Mouse (Mus musculus): ENCODE results near the gene Alcam.

The Alcam gene

DNA sequence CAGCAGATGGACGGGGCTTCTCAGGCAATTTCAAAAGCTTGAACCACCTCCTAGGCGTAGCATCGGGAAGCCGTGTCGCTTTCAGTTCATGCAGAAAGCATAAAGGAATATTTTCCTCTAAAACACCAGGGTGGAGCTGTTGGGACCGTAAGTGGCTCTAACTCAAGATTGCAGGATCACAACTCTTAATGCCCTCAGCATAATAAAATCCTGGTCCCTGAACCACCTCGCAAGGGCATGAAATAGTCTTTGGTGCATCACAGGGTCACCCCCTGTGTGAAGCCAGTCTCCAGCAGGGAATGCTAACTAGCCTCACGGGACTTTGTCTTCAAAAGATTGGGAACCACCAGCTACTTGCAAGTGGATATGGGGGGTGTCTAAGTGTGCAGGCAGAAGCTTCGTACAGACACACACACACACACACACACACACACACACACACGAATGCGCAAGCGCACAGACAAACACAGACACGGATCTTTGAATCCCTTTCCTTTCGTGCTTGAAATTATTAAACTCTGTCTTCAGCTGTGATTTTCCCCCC is at the start of gene Alcam:
Gene Alcam, minus strand, starts transcription at position 104 of the 544 bp plus-strand sequence.
- peak; percentile 75 to 77 for DNase-seq (ENCODE audit: low spot score in 2 of 2)

DNA sequence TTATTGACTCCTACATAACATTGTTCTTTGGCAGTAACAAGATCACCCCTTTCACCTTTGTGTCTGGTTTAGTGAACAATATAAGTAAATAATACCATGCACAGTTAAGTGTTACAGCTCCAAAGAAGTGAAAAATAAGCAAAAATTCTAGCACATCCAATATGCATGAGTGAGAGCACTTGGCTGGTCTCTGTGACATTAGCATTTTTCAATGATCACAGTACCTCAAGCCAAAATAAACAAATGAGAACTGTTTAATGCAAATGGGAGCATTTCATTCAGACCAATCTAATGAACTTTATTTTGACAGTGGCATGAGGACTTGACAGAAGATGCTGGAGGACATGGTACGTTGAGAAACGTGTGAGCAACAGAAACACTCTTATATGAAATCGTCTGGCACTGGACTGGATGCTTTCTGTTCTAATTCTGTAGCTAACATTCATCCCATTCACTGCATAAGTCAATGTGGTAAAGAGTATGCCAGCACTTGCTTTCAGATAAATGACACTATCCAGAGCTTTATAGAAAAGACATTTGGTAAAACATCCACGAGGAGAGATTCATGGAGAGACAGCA is 45.0 kb upstream of the Alcam start:
- DNase-seq (ENCODE audit: low spot score in 2 of 2), result no peak

DNA sequence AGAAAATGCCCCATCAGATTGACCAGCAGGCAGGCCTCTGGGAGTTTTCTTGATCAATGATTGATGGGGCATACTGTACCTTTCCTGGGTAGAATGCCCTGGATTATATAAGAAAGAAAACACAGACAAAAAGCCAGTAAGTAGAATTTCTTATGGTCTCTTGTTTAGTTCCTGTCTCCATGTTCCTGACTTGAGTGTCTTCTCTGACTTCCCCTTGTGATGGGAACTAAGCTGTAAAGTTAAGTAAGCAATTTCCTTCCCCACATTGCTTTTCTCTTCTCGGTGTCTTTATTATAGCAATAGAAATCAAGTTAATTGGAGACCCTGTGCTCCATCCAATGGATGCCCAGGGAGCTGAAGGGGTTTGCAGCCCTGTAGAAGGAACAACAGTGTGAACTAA is 36.7 kb upstream of the Alcam start:
- DNase-seq (ENCODE audit: low spot score in 2 of 2), result no peak

DNA sequence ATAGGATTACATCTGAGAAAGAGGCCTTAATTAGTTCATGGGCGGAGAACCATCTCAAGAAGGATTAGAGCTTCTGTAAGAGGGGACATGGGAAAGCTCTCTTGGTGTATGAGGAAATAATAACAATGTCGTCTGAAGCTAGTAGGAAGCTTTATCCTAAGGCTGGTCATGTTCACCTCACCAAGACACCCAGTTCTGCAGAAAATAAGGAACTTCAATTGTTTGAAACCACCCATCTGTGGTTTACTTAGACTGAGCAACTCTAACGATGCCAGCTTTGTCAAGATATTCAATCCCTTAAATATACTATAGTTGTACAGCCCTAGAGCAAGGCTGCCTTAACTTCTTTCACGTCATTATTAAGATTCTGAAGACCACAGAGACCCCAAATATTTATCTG is 20.4 kb upstream of the Alcam start:
- no peak for DNase-seq (ENCODE audit: low spot score in 2 of 2)

DNA sequence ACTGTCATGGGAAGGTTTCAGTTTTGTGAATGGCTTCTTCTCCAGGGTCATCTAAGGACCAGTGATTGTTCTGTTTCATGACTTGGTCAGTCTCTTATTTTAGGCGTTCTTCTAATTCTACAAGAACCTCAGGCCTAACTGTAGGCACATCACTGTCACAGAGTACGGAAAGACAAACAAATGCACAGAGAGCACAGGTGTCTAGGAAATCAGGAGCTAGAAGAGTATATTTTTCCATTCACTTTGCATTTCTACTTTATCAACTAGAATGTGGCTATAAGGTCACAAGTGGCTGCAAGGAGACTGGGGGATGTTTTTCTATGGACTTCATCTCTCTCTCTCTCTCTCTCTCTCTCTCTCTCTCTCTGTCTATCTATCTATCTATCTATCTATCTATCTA is 19.2 kb upstream of the Alcam start:
- no peak for DNase-seq (ENCODE audit: low spot score in 2 of 2)

DNA sequence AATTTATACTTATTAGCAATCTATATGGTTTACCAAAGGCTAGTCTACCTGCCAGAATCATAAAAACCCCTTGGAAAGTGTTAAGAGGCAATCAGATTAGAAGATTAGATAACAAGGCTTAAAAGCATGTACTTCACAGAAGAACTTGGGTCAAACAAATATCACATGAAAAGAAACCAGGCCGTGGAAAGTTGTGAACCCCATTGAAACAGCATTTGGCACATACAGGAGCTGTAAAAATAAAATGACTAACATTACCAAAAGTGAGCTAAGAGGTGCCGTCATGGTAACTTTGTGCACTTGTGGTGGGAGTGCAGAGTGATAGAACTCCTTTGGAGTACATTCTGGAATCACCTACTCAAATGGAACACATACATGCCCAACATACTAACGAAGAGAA is 18.8 kb upstream of the Alcam start:
- no peak for DNase-seq (ENCODE audit: low spot score in 2 of 2)

DNA sequence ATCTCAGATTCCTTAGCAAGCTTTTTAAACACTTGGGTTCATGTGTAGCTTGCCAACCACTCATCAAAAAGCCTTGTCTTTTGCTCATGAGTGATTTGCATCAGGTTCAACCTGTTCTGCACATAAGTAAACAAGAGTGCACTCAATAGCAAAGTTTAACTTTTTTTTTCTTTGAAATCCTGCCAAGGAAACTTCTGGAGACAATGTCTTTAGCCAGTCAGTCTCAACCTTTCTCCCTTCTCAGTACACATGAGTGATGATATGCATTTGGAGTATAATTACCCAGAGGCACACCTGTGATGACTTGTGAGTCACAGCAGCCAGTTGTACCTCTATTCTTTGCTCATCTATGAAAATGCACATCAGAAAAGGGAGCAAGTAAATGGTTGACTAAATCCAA is 18.2 kb upstream of the Alcam start:
- DNase-seq (ENCODE audit: low spot score in 2 of 2), result no peak

DNA sequence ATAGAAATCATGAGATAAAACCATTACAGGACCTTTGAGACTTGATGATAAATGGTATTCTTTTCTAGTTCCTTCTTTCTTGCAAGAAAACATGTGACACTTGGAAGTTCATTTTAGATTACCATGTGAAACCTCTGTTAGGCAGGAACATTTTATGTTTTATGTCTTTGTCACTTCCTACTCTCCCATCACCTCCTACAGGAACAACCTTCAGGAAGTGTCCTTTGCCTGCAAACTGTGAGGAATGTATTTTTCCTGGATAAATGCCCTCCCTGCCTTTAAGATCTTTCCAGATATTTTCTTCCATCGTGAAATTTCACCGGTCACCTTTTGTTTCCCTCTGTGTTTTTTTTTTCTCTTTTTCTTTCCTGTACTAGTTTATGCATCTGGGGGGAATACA is 17.0 kb upstream of the Alcam start:
- DNase-seq (ENCODE audit: low spot score in 2 of 2), result no peak

DNA sequence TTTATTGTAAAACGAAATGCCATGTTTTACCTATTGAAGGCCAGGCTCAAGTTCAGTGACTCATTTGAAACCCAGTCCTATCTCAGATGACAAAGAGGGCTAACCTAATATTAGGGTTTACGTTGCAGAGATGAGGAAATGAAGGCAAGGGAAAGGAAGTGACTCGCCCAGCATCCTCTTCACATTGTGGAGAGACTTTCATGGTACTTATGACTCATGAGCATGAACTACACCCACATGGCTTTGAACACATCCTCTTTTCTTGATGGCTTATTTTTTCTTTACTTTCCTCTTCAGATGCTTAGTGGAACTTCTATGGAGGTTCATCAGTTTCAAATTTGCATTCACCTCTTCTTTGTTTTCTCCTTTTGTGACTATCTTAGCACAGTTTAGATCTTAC is 16.4 kb upstream of the Alcam start:
- DNase-seq (ENCODE audit: low spot score in 2 of 2), result no peak

DNA sequence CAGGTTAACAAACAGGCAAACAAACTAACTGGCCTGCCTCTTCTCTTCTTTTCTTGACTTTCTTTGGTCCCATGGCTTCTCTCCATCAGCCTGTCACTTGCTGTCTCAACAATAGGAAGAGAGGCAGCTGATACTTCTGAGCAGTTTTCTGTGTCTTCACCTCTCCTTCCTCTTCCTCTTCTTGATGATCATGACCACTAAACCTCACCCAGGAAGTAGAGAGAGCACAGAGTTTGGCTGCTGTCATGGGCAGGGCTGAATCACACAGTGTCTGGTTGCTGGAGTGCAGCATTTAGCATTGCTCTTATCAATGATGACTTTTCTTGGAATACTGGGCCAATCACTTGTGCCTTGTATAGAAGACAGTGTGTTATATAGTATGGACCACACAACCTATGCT is 14.6 kb upstream of the Alcam start:
- no peak for DNase-seq (ENCODE audit: low spot score in 2 of 2)

DNA sequence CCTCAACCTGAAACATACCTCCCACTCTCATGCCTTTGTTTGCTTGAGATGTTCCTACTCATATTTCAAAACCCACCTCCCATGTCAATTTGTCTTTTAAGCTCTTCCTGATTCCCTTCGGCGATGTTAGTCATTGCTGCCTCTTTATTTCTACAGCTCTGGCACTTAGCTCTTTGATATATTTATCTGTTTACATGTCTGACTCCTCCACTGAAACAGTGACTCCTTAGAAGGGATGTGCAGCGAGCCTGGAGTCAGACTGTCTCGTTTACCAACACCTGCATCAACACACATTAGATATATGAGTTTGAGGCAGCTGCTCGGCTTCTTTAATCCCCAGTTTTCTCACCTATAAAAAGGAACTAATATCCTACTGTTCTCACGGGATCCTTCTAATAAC is 12.9 kb upstream of the Alcam start:
- no peak for DNase-seq (ENCODE audit: low spot score in 2 of 2)

DNA sequence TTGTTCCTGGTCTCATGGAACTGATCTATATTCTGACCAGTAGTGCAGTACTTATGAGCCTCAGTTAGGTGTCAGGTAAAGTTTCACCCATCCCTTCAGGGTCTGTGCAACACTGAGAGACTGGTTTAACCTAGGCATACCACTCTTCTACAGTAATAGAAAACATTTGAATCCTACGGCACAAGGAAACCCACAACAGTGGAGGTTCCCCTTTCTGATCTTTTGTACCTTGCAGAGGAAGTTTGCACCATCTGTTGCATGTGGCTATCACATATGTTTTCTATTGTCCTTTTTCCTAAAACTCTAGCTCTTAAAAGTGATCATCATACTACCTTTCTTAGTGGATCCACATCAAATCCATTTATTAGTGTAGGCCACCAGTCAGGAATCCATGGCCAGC is 10.7 kb upstream of the Alcam start:
- DNase-seq (ENCODE audit: low spot score in 2 of 2), result no peak

DNA sequence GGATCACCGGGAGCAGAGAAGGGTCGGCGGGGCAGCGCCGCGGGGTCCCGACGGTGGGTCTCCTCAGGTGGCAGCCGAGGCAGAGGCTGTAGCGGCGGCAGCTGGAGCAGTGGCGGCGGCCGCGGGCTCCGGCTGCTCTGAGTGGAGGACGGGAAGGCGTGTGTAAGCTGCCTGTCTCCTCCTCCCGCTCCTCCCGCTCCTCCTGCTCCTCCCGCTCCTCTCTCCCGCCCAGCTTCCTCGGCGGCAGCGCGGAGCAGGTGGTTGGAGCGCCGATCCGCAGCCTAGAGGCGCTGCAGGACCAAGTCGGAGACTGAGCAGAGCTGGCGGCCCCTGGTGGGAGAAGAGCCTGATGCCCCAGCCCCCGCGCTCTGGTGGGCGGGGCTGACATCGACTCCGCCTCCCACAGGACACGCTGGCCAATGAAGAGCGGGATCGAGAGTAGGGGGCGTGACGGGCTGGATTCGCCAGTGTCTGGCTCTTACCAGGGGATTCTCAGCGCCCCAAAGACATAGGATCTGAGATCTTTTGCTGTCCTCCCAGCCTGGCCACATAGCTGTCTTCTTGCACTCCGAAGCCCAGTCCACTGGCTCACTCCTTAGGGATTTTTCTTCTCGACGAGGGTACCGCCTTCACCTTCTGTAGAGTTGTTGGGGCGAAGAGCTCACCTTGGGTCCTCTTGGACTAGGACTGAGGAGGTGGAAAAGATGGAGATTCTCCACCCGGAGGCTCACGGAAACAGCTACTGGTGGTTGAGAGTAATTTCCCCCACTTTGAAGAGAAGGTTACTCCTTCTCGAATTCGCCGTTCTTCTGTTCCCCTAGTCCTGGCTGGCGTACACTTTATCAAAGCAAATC is 785 bp downstream of the Alcam start:
- DNase-seq (ENCODE audit: low spot score in 2 of 2), result peak; percentile 99

DNA sequence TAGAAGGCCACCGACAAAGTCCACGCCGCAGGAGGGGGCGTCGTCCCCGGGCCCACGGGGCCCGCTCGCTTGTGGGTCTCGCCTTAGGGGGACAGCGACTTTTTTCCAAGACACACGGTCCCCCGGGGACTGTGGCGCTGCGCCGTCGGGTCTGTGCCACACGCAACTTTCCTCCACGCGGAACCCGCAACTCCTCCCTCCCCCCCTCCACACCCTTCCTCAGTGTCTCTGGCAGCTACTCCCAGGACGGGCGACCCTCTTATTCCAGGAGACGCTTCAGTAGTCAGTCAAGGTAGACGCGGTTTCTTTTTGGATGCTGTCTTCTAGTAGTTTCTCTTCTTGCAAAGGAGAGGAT is 1.4 kb downstream of the Alcam start:
- peak in 1 of 2 experiments; percentile 46 for DNase-seq (ENCODE audit: low spot score in 2 of 2)

DNA sequence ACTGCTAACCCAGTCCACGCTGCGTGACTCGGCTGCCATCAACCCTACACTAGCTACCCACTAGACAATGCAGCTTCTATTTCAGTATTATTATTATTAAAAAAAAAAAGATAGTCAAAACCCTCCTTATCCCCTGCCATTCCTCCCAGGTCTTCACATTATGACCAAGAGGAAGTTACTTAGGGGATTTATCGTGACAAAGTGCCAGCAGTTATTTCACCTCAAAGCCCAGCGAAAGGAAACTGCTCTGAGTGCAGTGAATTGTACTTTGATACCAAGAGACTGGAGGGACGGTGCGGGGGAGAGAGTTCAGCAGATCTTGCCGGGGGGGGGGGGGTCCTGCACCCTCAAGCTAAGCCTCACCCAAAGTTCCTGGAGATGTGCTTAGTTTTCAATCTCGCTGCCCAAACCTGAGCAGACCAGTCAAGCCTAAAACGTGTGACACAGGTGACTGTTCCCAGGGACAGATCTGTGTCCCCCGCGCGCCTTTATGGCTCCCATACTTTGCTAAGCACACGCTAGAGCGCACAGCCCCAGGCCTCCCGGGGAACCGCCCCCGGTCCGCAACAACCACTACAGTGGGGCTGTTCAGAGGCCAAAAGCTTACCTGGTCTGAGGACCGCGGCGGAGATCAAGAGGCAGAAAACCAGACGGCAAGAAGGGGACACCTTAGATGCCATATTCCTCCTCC is 1.9 kb downstream of the Alcam start:
- peak in 1 of 2 experiments; percentile 42 for DNase-seq (ENCODE audit: low spot score in 2 of 2)

DNA sequence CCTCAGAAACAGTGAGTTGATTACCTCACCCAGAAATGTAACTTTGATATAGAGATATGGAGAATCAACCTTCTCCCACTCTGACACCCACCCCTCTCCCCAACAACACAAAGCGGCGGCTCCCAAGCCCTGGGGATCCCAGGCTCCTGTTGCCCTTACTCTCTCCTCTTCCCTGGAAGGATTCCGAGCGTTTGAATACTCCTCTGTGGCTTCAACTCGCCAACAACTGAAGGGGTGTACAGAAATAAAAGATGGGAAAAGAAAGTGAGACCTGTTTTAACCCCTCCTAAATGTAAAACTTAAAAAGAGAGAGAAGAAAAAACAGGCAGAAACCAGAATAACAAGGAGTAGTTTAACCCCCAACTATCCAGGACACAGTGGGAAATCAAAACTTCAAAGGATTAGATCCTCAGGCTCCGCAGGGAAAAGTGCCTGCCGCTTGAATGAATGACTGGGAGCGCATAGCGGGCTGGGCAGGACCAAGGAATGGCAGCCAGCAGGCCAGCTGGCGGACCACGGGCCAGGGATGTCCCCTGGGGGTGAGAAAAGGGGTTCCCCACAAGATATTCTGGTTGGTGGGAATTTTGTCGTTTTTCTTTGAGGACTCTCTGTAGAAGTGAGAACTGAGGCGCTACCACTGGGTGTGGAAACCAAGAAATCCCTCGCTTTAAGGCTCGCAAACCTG is 2.6 kb downstream of the Alcam start:
- DNase-seq (ENCODE audit: low spot score in 2 of 2), result peak; percentile 56 to 58

DNA sequence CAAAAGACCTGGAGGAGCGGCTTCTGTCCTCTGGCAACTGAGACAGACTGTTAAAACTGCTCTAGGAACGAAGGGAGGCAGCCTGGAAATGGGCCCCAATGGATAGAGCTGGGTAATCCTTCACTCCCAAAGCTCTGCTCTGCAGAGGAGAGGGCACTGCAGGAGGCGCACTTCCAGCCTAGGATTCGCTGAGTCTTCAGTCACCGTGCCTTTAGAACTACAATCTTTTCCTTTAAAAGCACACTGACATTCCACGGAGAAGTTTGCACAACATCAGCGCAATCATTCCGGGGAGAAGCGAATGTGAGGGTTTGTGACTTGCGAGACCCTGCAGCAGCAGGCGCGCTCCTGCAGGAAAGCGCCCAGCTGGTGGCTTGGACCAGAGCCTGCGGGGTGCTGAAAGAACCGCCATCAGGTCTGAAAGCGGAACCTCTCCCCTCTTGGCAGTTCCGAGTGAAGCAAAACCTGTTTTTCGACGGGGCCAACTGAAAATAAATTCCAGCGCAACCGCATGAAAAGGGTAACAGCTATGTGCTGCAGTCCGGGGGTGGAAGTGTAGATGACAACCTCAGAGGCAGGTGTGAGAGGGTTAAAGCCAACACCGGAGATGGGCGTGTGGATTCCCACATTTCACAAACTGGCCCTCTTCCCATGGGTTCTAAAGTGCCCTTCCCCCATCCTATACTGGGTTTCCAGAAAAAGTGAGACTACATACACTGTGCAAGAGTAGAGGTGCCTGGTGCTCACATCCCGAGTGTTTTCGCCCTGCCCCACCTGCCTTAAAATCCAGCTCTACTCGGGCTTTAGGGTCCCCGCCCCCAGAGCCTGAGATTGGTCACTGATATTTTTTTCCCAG is 3.4 kb downstream of the Alcam start:
- DNase-seq (ENCODE audit: low spot score in 2 of 2), result peak; percentile 74 to 76

DNA sequence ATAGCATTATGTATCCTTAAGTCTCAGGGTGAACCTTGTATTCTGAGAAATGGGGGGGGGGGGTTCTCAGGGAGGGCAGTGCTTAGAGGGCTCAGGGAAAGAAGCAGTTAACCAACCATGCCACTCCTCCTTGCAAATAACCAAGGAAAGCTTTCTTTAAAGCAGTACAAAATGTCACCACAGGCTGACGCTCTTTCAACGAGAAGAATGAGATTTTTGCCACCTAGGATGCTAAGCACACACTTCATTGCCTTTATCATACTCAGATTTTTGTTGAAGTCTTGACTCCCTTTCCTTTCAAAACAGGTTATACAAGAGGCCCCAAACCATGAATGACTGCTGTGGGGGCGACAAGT is 4.0 kb downstream of the Alcam start:
- DNase-seq (ENCODE audit: low spot score in 2 of 2), result peak in 1 of 2 experiments; percentile 41

DNA sequence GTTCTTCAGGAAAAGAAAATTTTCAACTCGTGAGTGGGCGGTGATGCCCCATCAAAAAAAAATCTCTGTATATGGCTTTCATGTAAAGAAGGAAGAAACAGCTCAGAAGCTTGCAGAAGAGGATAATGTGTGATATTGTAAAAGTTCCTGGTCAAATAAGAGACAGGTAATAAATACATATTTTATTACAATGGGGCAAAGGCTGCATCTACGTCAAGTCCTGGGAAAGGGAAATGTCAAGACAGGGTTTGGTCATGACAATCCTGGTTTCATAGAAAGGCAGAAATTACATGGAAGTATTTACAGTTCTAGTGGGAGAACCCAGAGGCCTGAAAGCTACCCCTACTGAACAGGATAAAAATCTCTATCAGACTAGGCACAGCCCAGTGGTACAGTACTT is 7.9 kb downstream of the Alcam start:
- DNase-seq (ENCODE audit: low spot score in 2 of 2), result no peak

DNA sequence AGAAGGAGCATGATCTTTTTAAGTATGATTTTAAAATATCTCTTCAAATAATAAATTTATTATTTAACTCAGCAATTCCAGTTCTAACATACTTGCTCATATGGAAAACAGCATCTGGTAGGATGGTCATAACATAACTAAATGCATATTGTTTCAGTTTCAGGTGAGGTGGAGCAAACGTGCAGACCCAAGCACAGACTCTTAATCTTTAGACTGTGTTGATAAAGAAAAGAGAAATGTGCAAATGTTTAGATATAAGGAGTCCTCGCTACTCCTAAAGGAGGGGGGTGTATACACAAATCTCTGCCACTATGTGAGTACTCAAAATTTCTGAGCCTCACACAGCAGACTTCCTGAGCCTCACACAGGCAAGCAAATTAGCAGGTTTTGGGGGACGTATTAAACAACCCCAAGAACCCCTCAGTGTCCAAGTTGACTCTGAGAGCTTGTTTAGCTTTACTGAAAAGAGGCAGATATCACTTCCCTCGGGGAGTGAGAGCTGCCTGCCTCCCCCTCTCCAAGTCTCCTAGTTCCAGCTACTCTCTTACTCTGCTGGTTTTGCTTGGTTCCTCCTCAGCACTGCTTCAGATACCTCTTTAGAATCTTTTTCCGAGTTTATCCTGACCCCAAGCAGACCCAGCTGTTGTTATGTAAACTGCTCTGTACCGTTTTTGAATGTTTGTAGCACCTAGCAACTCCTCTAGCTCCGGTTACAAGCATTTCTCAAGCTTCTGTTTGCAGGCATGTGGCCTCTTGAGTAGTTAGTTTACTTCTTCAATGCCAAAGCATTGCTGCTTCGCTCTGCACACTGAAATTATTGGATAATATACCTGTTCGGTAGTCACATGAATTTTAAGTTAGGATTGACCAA is 10.0 kb downstream of the Alcam start:
- no peak for DNase-seq (ENCODE audit: low spot score in 2 of 2)

All from right cerebral cortex, postnatal 10 days (tissue).